Mouse (Mus musculus): ENCODE measurements at regions not wholly inside any gene's neighbourhood (a gene's known extent, or its start where the extent isn't known, plus 50 kb on each side); places are given as distances from the start of the nearest gene placed in this dataset.

DNA sequence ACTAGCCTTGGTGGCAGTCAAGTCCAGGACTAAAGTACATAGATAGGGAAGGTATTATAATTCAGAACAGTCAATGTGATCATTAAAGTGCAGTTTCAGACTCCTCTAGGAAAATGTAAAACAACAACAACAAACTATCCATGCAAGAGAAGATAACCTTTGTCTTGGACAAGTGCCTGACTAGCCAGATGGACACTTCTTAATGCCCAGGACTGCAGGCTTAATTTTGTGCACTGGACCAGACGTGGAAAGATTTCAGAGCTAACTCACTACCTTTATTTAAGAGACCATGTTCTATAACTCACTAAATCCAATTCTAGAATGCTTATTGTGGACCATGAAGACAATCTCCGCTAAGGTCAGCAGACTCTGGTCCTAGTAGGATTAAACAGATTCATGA, 215.6 kb upstream of the Stxbp5 start:
- WGBS: 81% methylated on average over 2 of the region's 2 CpGs
- ATAC-seq (ENCODE audit: low read depth): no peak
- H3K9ac ChIP-seq (replicated peaks; ENCODE audit: low read depth, low read length): no peak overlapping the region
- no peaks in the 10 kb centered on the region for H3K36me3 ChIP-seq (ENCODE audit: control insufficient read depth, insufficient read depth, low read length)
- H3K9me3 ChIP-seq (ENCODE audit: control insufficient read depth, low read length): no peaks in the 10 kb centered on the region
- no peak overlapping the region for H3K27ac ChIP-seq (ENCODE audit: low read depth, low read length)
- no peaks in the 10 kb centered on the region for H3K4me1 ChIP-seq (ENCODE audit: control insufficient read depth, insufficient read depth, low read length)
- no peaks in the 10 kb centered on the region for H3K27me3 ChIP-seq (ENCODE audit: control insufficient read depth, insufficient read depth, low read length)
- no peak overlapping the region for H3K4me3 ChIP-seq (ENCODE audit: low read depth, low read length)
- H3K4me2 ChIP-seq (ENCODE audit: low read depth, low read length): no peak overlapping the region

DNA sequence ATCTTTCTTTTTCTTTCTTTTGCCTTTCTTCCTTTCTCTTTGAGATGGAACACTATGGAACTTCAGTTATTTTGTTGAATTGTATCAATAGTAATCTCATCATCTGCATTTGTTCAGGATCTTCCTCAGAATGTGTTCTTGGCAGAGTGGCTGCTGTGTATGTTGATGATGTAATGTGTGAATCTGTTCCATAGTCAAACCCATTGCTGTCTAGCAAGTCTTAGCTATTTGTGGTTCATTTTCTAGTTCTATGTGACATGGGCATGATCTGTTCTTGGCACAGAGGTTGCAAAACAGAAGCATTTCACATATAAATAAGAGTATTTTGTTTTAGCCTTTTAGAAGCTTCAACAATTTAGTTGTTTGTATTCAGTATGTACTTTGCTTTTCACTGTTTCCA, 212.4 kb upstream of the Stxbp5 start:
- H3K9ac ChIP-seq (replicated peaks; ENCODE audit: low read depth, low read length): no peak overlapping the region
- H3K4me3 ChIP-seq (ENCODE audit: low read depth, low read length): no peak overlapping the region
- no peaks in the 10 kb centered on the region for H3K4me1 ChIP-seq (ENCODE audit: control insufficient read depth, insufficient read depth, low read length)
- no peaks in the 10 kb centered on the region for H3K9me3 ChIP-seq (ENCODE audit: control insufficient read depth, low read length)
- no peaks in the 10 kb centered on the region for H3K36me3 ChIP-seq (ENCODE audit: control insufficient read depth, insufficient read depth, low read length)
- no peak overlapping the region for H3K27ac ChIP-seq (ENCODE audit: low read depth, low read length)
- no peak for ATAC-seq (ENCODE audit: low read depth)
- H3K27me3 ChIP-seq (ENCODE audit: control insufficient read depth, insufficient read depth, low read length): no peaks in the 10 kb centered on the region
- no peak overlapping the region for H3K4me2 ChIP-seq (ENCODE audit: low read depth, low read length)

DNA sequence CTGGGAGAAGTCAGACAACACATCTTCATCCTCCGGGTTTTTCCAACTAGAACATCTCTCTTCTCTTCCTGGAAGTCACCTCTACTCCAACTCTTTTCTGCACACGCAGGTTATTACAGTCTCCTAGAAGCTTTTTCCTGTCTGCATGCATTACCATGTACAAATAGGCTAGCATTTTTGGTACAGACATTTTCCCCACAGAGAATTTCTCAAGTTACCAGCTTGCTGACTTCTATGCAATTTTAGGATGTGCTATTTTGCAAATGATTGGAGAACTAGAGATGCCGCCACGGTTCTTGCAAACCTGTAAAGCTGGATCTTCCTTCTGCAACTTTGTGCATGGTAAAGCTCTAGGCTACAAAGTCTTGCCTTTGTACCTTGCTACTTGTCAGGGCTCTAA, 210.2 kb upstream of the Stxbp5 start:
- Histone ChIP-seq H3K36me3 (ENCODE audit: control insufficient read depth, insufficient read depth, low read length) (no peaks in the 10 kb centered on the region), H3K9ac (replicated peaks; ENCODE audit: low read depth, low read length) (no peak overlapping the region), H3K4me2 (ENCODE audit: low read depth, low read length) (no peak overlapping the region), H3K4me3 (ENCODE audit: low read depth, low read length) (no peak overlapping the region), H3K27me3 (ENCODE audit: control insufficient read depth, insufficient read depth, low read length) (no peaks in the 10 kb centered on the region), H3K9me3 (ENCODE audit: control insufficient read depth, low read length) (no peaks in the 10 kb centered on the region), H3K27ac (ENCODE audit: low read depth, low read length) (no peak overlapping the region), H3K4me1 (ENCODE audit: control insufficient read depth, insufficient read depth, low read length) (no peaks in the 10 kb centered on the region)
- WGBS: 97% methylated on average over 4 of the region's 4 CpGs
- ATAC-seq (ENCODE audit: low read depth): no peak

GRCm38 (mm10) chr10:10109867-10110266, 209.0 kb upstream of the Stxbp5 start:
- ATAC-seq (ENCODE audit: low read depth): no peak
- WGBS: 64% methylated on average over 8 of the region's 8 CpGs

GRCm38 (mm10) chr10:10107123-10107525, 206.2 kb upstream of the Stxbp5 start:
- Histone ChIP-seq H3K4me2 (ENCODE audit: low read depth, low read length) (no peak overlapping the region), H3K27ac (ENCODE audit: low read depth, low read length) (no peak overlapping the region), H3K4me1 (ENCODE audit: control insufficient read depth, insufficient read depth, low read length) (no peaks in the 10 kb centered on the region), H3K4me3 (ENCODE audit: low read depth, low read length) (no peak overlapping the region), H3K9me3 (ENCODE audit: control insufficient read depth, low read length) (no peaks in the 10 kb centered on the region), H3K27me3 (ENCODE audit: control insufficient read depth, insufficient read depth, low read length) (no peaks in the 10 kb centered on the region), H3K36me3 (ENCODE audit: control insufficient read depth, insufficient read depth, low read length) (no peaks in the 10 kb centered on the region), H3K9ac (replicated peaks; ENCODE audit: low read depth, low read length) (no peak overlapping the region)
- ATAC-seq (ENCODE audit: low read depth): peak; percentile 76
- WGBS: 30% methylated on average over 3 of the region's 3 CpGs

More at GRCm38 (mm10) chr10:10109867-10110266, 209.0 kb upstream of the Stxbp5 start:
- no peak overlapping the region for H3K9ac ChIP-seq (replicated peaks; ENCODE audit: low read depth, low read length)
- no peaks in the 10 kb centered on the region for H3K9me3 ChIP-seq (ENCODE audit: control insufficient read depth, low read length)
- no peak overlapping the region for H3K4me2 ChIP-seq (ENCODE audit: low read depth, low read length)
- H3K27ac ChIP-seq (ENCODE audit: low read depth, low read length): no peak overlapping the region
- H3K4me1 ChIP-seq (ENCODE audit: control insufficient read depth, insufficient read depth, low read length): no peaks in the 10 kb centered on the region
- H3K36me3 ChIP-seq (ENCODE audit: control insufficient read depth, insufficient read depth, low read length): no peaks in the 10 kb centered on the region
- H3K27me3 ChIP-seq (ENCODE audit: control insufficient read depth, insufficient read depth, low read length): no peaks in the 10 kb centered on the region
- H3K4me3 ChIP-seq (ENCODE audit: low read depth, low read length): no peak overlapping the region

DNA sequence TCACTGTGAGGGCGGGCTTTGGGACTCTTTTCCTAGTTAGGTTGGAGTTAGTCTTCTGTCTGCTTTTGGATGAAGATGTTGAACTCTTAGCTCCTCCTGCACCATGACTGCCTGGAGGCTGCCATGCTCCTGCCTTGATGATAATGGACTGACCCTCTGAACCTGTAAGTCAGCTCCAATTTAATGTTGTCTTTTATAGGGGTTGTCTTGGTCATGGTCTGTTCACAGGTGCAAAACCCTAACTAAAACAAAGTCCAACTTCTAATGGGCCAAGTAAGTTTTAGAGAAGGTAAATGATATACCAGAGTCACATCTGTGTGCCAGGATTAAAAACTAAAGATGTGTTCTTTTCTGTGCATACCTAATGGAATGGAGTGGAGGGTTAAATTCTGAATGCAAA, 205.8 kb upstream of the Stxbp5 start:
- H3K27ac ChIP-seq (ENCODE audit: low read depth, low read length): no peak overlapping the region
- WGBS: 93% methylated on average over 1 of the region's 1 CpGs

GRCm38 (mm10) chr10:10101641-10102040, 200.8 kb upstream of the Stxbp5 start:
- no peak overlapping the region for H3K4me2 ChIP-seq (ENCODE audit: low read depth, low read length)
- H3K9ac ChIP-seq (replicated peaks; ENCODE audit: low read depth, low read length): no peak overlapping the region
- no peaks in the 10 kb centered on the region for H3K4me1 ChIP-seq (ENCODE audit: control insufficient read depth, insufficient read depth, low read length)
- H3K27ac ChIP-seq (ENCODE audit: low read depth, low read length): no peak overlapping the region
- ATAC-seq (ENCODE audit: low read depth): no peak
- no peaks in the 10 kb centered on the region for H3K27me3 ChIP-seq (ENCODE audit: control insufficient read depth, insufficient read depth, low read length)
- no peaks in the 10 kb centered on the region for H3K36me3 ChIP-seq (ENCODE audit: control insufficient read depth, insufficient read depth, low read length)
- no peak overlapping the region for H3K4me3 ChIP-seq (ENCODE audit: low read depth, low read length)
- 81% methylated on average over 2 of the region's 2 CpGs for WGBS
- H3K9me3 ChIP-seq (ENCODE audit: control insufficient read depth, low read length): no peaks in the 10 kb centered on the region

More for the DNA sequence above, 205.8 kb upstream of the Stxbp5 start:
- no peaks in the 10 kb centered on the region for H3K4me1 ChIP-seq (ENCODE audit: control insufficient read depth, insufficient read depth, low read length)
- no peak overlapping the region for H3K4me3 ChIP-seq (ENCODE audit: low read depth, low read length)
- no peaks in the 10 kb centered on the region for H3K27me3 ChIP-seq (ENCODE audit: control insufficient read depth, insufficient read depth, low read length)
- no peak for ATAC-seq (ENCODE audit: low read depth)
- no peak overlapping the region for H3K9ac ChIP-seq (replicated peaks; ENCODE audit: low read depth, low read length)
- no peaks in the 10 kb centered on the region for H3K9me3 ChIP-seq (ENCODE audit: control insufficient read depth, low read length)
- no peak overlapping the region for H3K4me2 ChIP-seq (ENCODE audit: low read depth, low read length)
- H3K36me3 ChIP-seq (ENCODE audit: control insufficient read depth, insufficient read depth, low read length): no peaks in the 10 kb centered on the region

DNA sequence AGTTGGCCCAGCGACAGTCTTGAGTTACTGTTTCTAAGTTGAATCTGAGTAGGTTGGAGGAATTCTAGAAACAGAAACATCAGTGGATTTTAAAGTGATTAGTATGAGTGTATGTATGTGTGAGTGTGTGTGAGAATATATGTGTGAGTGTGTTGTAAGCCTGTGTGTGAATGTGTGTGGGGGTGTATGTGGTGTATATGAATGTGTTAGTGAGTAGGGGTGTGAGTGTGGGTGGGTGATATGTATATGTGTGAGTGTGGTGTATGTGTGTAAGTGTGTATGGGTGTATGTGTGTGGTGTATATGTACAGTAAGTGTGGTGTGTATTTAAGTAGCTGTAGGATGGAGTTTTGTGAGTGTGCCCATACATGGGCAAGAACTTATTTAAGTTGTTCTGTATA, 197.6 kb upstream of the Stxbp5 start:
- H3K4me3 ChIP-seq (ENCODE audit: low read depth, low read length): no peak overlapping the region
- no peaks in the 10 kb centered on the region for H3K27me3 ChIP-seq (ENCODE audit: control insufficient read depth, insufficient read depth, low read length)
- H3K9ac ChIP-seq (replicated peaks; ENCODE audit: low read depth, low read length): no peak overlapping the region
- H3K9me3 ChIP-seq (ENCODE audit: control insufficient read depth, low read length): no peaks in the 10 kb centered on the region
- no peak overlapping the region for H3K27ac ChIP-seq (ENCODE audit: low read depth, low read length)
- H3K4me1 ChIP-seq (ENCODE audit: control insufficient read depth, insufficient read depth, low read length): no peaks in the 10 kb centered on the region
- no peak overlapping the region for H3K4me2 ChIP-seq (ENCODE audit: low read depth, low read length)
- WGBS: 95% methylated on average over 1 of the region's 1 CpGs
- no peak for ATAC-seq (ENCODE audit: low read depth)
- H3K36me3 ChIP-seq (ENCODE audit: control insufficient read depth, insufficient read depth, low read length): no peaks in the 10 kb centered on the region

DNA sequence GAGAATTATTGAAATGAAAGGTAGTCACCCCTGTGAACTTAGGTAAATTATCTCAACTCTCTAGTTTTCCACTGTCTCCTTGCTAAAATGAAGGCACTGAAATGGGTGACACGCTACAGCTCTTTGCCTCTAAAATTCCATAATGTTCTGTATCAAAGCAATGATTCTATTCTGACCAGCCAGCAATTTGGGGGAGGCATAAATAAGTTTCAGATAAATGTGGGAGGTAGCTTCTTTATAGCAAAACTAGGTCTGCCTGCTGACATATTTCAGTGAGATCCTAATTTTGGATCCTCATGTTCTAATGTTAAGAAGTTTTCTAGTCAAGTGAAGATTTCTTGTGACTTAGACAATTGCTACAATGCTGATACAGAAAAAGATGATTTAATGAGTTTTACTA, 193.2 kb upstream of the Stxbp5 start:
- no peak for ATAC-seq (ENCODE audit: low read depth)
- Histone ChIP-seq H3K27ac (ENCODE audit: low read depth, low read length) (no peak overlapping the region), H3K36me3 (ENCODE audit: control insufficient read depth, insufficient read depth, low read length) (no peaks in the 10 kb centered on the region), H3K9ac (replicated peaks; ENCODE audit: low read depth, low read length) (no peak overlapping the region), H3K4me3 (ENCODE audit: low read depth, low read length) (no peak overlapping the region), H3K27me3 (ENCODE audit: control insufficient read depth, insufficient read depth, low read length) (no peaks in the 10 kb centered on the region), H3K4me2 (ENCODE audit: low read depth, low read length) (no peak overlapping the region), H3K9me3 (ENCODE audit: control insufficient read depth, low read length) (no peaks in the 10 kb centered on the region), H3K4me1 (ENCODE audit: control insufficient read depth, insufficient read depth, low read length) (no peaks in the 10 kb centered on the region)
- 96% methylated on average over 1 of the region's 1 CpGs for WGBS

GRCm38 (mm10) chr10:10093713-10094112, 192.8 kb upstream of the Stxbp5 start:
- H3K9ac ChIP-seq (replicated peaks; ENCODE audit: low read depth, low read length): no peak overlapping the region
- no peaks in the 10 kb centered on the region for H3K27me3 ChIP-seq (ENCODE audit: control insufficient read depth, insufficient read depth, low read length)
- ATAC-seq (ENCODE audit: low read depth): no peak
- no peak overlapping the region for H3K4me3 ChIP-seq (ENCODE audit: low read depth, low read length)
- H3K36me3 ChIP-seq (ENCODE audit: control insufficient read depth, insufficient read depth, low read length): no peaks in the 10 kb centered on the region
- 92% methylated on average over 2 of the region's 2 CpGs for WGBS
- H3K4me2 ChIP-seq (ENCODE audit: low read depth, low read length): no peak overlapping the region
- no peaks in the 10 kb centered on the region for H3K4me1 ChIP-seq (ENCODE audit: control insufficient read depth, insufficient read depth, low read length)
- H3K9me3 ChIP-seq (ENCODE audit: control insufficient read depth, low read length): no peaks in the 10 kb centered on the region
- H3K27ac ChIP-seq (ENCODE audit: low read depth, low read length): no peak overlapping the region
